Mouse (Mus musculus) forebrain, embryonic 16.5 days (tissue): ENCODE measurements around the gene Hoxc11. TPM values are rescaled to one million over a fixed set of nuclear protein-coding genes. Genes with fewer than 3 reads are reported as not detected.

Experiments
- ATAC-seq: fragments of 200-750 bp; cut with Nextera tagmentation; 2 replicates; pipeline ENCODE4 v1.8.0; 2017; ENCODE audit warnings: mild to moderate bottlenecking, moderate library complexity
- H3K27ac ChIP-seq: fragments of 300-500 bp; sonication (generic); 2 replicates; pipeline ENCODE4 v1.5.1; 2014; ENCODE audit warnings: low read length, control low read depth
- H3K27me3 ChIP-seq: fragments of 300-500 bp; sonication (generic); replicated peaks from 2 replicates; pipeline ENCODE4 v1.6.1; 2014; ENCODE audit warnings: low read length; ENCODE audit not compliant: control insufficient read depth, insufficient read depth
- H3K36me3 ChIP-seq: fragments of 300-500 bp; sonication (generic); 2 replicates; pipeline ENCODE4 v1.6.1; 2014; ENCODE audit not compliant: control insufficient read depth, insufficient read depth
- H3K4me1 ChIP-seq: fragments of 300-500 bp; sonication (generic); replicated peaks from 2 replicates; pipeline ENCODE4 v1.6.1; 2014; ENCODE audit warnings: low read length; ENCODE audit not compliant: control insufficient read depth, insufficient read depth
- H3K4me2 ChIP-seq: fragments of 300-500 bp; sonication (generic); 2 replicates; pipeline ENCODE4 v1.6.1; 2014; ENCODE audit warnings: mild to moderate bottlenecking, low read length, control low read depth
- H3K4me3 ChIP-seq: fragments of 300-500 bp; sonication (generic); replicated peaks from 2 replicates; pipeline ENCODE4 v1.5.1; 2014; ENCODE audit warnings: mild to moderate bottlenecking, low read length, control low read depth
- H3K9ac ChIP-seq: fragments of 300-500 bp; sonication (generic); replicated peaks from 2 replicates; pipeline ENCODE4 v1.6.1; 2014; ENCODE audit warnings: low read depth, low read length, control low read depth
- H3K9me3 ChIP-seq: fragments of 300-500 bp; sonication (generic); 2 replicates; pipeline ENCODE4 v1.6.1; 2016; ENCODE audit warnings: low read length; ENCODE audit not compliant: control insufficient read depth
- WGBS: fragments of 180-500 bp; shearing (Covaris S2); extraction: QIAGEN DNeasy Blood & Tissue Kit; methylation state at CpG from one replicate; pipeline ENCODE4 v1.1.7; 2014; 5-methylcytosine and 5-hydroxymethylcytosine counted together
- polyA plus RNA-seq: library from polyadenylated mRNA; unstranded; fragments of >200 nt; fragmentation: Nextera tagmentation; extraction: Ambion mirVana; gene quantifications from 2 replicates; pipeline ENCODE4 v1.2.1, GENCODE M21; 2015

The Hoxc11 gene
- polyA plus RNA-seq, 1 experiment from 2014 or later: not detected

DNA sequence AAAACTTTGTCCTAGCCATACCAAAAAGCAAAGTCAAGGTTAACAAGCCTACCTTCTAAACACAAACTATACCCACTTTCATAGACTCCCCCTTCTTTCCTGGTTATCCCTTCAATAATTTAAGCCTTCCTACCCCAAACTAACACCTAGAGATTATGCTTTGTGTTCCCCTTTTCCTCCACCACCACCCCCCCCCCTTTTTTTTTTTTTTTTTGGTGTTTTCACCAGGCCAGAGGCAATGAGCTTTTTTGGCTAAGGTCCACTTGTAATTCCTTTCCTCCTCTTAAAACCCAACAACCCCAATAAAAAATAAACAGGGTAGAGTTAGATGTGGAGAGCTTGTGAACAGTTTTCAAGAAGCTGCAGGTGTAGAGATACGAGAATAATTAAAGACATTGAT lies 15.1 kb downstream of the Hoxc11 start:
- Histone ChIP-seq H3K4me3 (no peak overlapping the region), H3K9ac (no peak overlapping the region), H3K27ac (no peak overlapping the region), H3K36me3 (no peaks in the 10 kb centered on the region), H3K4me1 (no peaks in the 10 kb centered on the region; the same call in 1 of the 2 replicates), H3K4me2 (no peak overlapping the region), H3K27me3 (peaks cover 96% of the 10 kb centered on the region), H3K9me3 (no peaks in the 10 kb centered on the region)
- WGBS: 25% methylated on average over 1 of the region's 1 CpGs
- ATAC-seq: no peak

DNA sequence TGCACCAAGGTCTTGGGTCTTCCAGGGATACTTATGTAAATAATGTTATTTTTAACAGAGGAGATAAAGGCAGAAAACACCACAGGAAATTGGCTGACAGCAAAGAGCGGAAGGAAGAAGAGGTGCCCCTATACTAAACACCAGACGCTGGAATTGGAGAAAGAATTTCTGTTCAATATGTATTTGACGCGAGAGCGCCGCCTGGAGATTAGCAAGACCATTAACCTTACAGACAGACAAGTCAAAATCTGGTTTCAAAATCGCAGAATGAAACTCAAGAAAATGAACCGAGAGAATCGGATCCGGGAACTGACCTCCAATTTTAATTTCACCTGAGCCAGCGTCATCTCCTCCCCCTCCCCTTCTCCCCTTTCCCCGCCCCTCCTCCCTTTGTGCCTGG lies 16.5 kb downstream of the Hoxc11 start:
- H3K27ac ChIP-seq: no peak overlapping the region
- no peak overlapping the region for H3K9ac ChIP-seq
- H3K4me1 ChIP-seq: no peaks in the 10 kb centered on the region; the same call in 1 of the 2 replicates
- no peak overlapping the region for H3K4me3 ChIP-seq
- peaks cover 94% of the 10 kb centered on the region for H3K27me3 ChIP-seq
- H3K36me3 ChIP-seq: no peaks in the 10 kb centered on the region
- H3K9me3 ChIP-seq: no peaks in the 10 kb centered on the region
- 1% methylated on average over 12 of the region's 12 CpGs for WGBS
- no peak for ATAC-seq
- H3K4me2 ChIP-seq: no peak overlapping the region

DNA sequence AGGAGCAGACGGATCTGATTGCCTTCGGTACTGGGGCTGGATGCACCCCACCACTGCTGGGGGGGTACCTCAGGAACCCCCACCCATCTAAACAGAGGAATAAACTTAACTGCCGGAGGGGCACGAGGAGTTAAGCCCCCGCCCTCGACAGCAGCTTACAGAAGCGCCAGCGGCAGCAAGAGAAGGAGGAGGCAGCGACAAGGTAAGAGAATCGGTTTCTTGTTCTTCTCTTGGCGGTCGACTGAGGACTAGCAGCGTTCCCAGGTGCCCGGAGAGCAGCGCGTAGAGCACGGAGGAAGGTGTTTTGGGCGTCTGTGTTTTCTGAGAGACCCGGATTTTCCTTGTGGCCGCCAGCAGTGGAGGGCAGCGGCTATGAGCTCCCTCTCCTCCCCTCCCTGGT lies 18.0 kb downstream of the Hoxc11 start:
- no peak for ATAC-seq
- Histone ChIP-seq H3K9ac (no peak overlapping the region), H3K4me1 (no peaks in the 10 kb centered on the region), H3K36me3 (no peaks in the 10 kb centered on the region), H3K27me3 (peaks cover 88% of the 10 kb centered on the region), H3K4me2 (no peak overlapping the region), H3K4me3 (no peak overlapping the region), H3K27ac (no peak overlapping the region), H3K9me3 (no peaks in the 10 kb centered on the region)
- under 1% methylated on average over 21 of the region's 21 CpGs for WGBS

DNA sequence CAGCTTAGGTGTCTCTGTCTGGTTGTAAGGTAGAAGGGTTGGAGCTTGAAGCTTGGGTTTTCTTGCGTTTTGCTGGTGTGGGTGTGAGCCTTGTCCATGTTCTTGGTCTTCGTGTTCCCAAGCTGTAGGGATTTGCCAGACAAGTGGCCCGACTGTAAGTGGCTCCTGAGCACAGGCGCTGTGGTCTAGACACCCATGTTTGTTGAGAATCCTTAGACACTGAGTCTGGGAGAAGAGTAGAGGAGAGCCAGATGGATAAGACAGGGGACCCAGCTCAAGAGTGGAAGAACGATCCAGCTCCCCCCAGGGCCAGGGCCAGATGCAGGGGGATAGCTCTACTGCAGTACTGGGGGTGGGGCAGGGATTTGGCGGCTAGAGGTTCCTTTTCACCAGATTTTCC lies 18.5 kb downstream of the Hoxc11 start:
- peaks cover 88% of the 10 kb centered on the region for H3K27me3 ChIP-seq
- WGBS: 1% methylated on average over 6 of the region's 6 CpGs
- H3K4me1 ChIP-seq: no peaks in the 10 kb centered on the region
- no peaks in the 10 kb centered on the region for H3K9me3 ChIP-seq
- H3K36me3 ChIP-seq: no peaks in the 10 kb centered on the region
- no peak overlapping the region for H3K9ac ChIP-seq
- no peak overlapping the region for H3K27ac ChIP-seq
- H3K4me2 ChIP-seq: no peak overlapping the region
- ATAC-seq: no peak
- no peak overlapping the region for H3K4me3 ChIP-seq

DNA sequence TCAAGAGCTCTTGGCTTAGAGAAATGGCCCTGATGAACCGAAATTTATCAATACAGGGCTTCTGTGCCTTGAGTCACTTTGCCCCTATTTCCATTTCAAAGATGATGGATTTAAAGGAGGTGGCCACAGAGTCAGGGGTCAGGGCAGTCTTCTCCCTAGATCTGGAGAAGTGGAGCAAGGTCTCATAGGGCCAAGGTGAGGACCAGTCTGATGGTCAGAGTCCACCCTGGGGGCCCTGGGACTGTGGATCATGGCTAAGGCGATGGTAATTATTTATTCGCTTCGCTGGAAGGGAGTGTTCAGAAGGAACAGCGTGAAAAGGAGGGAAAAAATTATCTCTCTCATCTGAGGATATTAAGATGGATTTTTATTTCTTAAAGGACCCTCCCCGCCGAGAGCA lies 20.8 kb downstream of the Hoxc11 start:
- H3K9ac ChIP-seq: no peak overlapping the region
- no peaks in the 10 kb centered on the region for H3K9me3 ChIP-seq
- no peak overlapping the region for H3K27ac ChIP-seq
- H3K27me3 ChIP-seq: peaks cover 90% of the 10 kb centered on the region
- ATAC-seq: no peak
- H3K36me3 ChIP-seq: no peaks in the 10 kb centered on the region
- H3K4me1 ChIP-seq: no peaks in the 10 kb centered on the region
- no peak overlapping the region for H3K4me3 ChIP-seq
- no peak overlapping the region for H3K4me2 ChIP-seq
- 5% methylated on average over 7 of the region's 7 CpGs for WGBS

DNA sequence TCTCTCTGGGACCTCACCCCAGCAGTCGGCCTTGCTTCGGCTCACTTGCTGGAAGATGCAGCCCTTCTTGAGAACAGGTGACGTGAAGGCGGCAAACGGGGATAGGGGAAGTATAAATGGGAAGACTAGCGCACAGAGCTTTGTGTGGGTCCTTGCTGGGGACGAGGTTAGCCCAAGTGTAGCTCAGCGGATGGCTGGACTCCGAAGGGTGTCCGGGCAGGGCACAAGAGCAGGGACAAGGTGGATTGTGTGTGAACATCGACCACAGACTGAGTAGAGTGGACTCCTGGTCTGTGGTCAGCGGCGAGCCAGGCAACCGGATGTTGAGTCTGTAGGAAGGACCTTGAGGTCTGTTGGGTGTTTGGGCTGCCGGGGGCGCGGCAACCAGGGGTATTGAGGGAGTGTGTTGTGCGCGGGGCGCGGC lies 21.5 kb downstream of the Hoxc11 start:
- Histone ChIP-seq H3K27me3 (peaks cover 90% of the 10 kb centered on the region), H3K9ac (no peak overlapping the region), H3K36me3 (no peaks in the 10 kb centered on the region), H3K9me3 (no peaks in the 10 kb centered on the region), H3K4me1 (no peaks in the 10 kb centered on the region), H3K27ac (no peak overlapping the region), H3K4me3 (no peak overlapping the region), H3K4me2 (no peak overlapping the region)
- WGBS: under 1% methylated on average over 21 of the region's 21 CpGs
- ATAC-seq: no peak

DNA sequence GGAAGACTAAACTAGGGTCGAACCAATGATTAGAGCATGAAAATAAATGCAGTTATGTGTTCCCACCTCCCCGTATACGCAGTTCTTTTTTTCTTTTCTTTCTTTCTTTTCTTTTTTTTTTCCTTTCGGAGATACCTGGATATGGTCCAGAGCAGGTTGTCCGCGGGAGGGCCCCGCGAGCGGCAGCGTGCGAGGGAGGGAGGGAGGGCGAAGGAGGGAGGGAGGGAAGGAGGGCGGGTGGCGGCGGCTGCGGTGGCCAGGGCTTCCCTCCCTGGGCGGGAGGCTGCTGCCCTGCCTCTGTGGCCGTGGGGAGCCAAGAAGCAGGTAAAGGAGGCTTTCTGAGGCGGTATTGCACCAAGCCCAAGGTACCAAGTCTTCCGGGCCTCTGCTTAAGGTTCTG lies 21.9 kb downstream of the Hoxc11 start, which contains the start of gene Hoxc9:
TSS of gene Hoxc9 (plus strand) at position 269 of the 400 bp plus-strand sequence.
- no peak for ATAC-seq

DNA sequence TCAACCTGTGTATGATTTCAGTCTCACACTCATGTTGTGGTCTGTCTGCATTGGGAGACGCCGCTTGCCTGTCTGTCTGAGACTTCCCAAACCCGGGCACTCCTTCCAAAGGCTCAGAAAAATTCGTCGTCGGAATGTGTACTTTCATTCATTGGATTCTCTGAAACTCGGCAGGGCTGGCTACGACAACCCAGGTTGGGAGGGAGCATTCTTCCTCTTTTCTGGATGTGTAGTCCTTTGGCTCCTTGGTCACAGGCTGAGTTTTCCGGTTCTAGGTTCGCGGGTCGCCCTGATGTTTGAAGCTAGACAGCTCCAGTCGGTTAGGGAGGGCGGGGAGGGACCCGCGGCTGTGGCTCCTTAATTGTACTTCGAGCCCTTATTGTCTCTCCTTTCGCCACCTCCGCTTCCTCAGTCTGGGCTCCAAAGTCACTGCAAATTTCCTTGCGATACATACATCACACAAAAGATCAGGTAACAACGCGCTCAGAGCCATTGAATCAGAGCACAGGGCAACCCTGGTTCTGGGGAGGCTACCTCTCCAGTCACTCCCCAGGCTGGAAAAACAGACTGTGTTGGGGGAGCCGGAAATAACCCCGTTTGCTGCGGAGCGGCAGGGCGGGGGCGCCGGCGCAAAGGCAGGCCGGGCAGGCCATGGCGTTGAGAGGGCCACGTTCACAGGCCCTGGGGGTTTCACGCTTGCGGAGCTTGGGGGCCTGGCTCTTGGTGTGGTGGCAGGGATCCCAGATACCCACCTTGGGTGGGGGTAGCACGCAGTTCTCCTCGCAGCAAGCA lies 22.6 kb downstream of the Hoxc11 start:
- no peaks in the 10 kb centered on the region for H3K9me3 ChIP-seq
- WGBS: under 1% methylated on average over 37 of the region's 37 CpGs
- no peak overlapping the region for H3K27ac ChIP-seq
- no peak for ATAC-seq
- H3K36me3 ChIP-seq: no peaks in the 10 kb centered on the region
- no peak overlapping the region for H3K4me2 ChIP-seq
- H3K9ac ChIP-seq: no peak overlapping the region
- H3K4me3 ChIP-seq: no peak overlapping the region
- H3K4me1 ChIP-seq: peaks cover 3% of the 10 kb centered on the region
- peaks cover 88% of the 10 kb centered on the region for H3K27me3 ChIP-seq

More for the DNA sequence above, 21.9 kb downstream of the Hoxc11 start, which contains the start of gene Hoxc9:
- WGBS: 2% methylated on average over 12 of the region's 20 CpGs
- no peaks in the 10 kb centered on the region for H3K36me3 ChIP-seq
- H3K9ac ChIP-seq: no peak within 1 kb of the TSS
- H3K9me3 ChIP-seq: no peaks in the 10 kb centered on the region
- no peaks in the 10 kb centered on the region for H3K4me1 ChIP-seq
- no peak within 1 kb of the TSS for H3K27ac ChIP-seq
- H3K27me3 ChIP-seq: peaks cover 89% of the 10 kb centered on the region
- no peak within 1 kb of the TSS for H3K4me2 ChIP-seq
- H3K4me3 ChIP-seq: no peak within 1 kb of the TSS

DNA sequence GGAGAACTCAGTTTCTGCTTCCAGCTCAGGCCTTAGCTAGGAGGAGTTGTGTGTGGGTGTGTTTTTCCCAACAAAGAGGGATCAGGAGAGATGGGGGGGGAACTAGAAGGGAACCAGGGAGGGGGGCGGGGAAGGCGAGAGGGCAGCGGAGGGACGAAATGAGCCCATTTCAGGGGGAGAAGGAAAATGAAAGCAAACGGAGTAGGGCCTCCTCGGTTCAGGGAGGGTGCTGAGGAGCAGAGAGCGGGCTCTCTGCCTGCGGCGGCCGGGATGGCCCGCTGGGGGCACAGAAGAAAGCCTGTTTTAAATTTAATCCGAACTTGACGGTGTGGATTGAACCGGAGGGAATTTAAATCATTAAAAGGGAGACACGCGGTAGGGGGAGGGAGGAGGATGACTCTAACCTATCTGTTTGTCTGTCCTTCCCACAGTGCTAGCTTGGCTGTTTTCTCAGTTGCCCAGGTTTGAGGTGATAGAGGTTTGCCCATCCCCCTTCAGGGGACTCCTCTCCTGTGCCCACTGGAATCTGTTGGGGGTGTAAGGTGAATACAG lies 23.3 kb downstream of the Hoxc11 start:
- 2% methylated on average over 16 of the region's 16 CpGs for WGBS
- H3K9me3 ChIP-seq: no peaks in the 10 kb centered on the region
- no peaks in the 10 kb centered on the region for H3K36me3 ChIP-seq
- H3K9ac ChIP-seq: no peak overlapping the region
- ATAC-seq: no peak
- no peak overlapping the region for H3K4me3 ChIP-seq
- H3K27ac ChIP-seq: no peak overlapping the region
- peaks cover 86% of the 10 kb centered on the region for H3K27me3 ChIP-seq
- H3K4me1 ChIP-seq: peaks cover 6% of the 10 kb centered on the region
- H3K4me2 ChIP-seq: no peak overlapping the region
